In the genomic region with DNA sequence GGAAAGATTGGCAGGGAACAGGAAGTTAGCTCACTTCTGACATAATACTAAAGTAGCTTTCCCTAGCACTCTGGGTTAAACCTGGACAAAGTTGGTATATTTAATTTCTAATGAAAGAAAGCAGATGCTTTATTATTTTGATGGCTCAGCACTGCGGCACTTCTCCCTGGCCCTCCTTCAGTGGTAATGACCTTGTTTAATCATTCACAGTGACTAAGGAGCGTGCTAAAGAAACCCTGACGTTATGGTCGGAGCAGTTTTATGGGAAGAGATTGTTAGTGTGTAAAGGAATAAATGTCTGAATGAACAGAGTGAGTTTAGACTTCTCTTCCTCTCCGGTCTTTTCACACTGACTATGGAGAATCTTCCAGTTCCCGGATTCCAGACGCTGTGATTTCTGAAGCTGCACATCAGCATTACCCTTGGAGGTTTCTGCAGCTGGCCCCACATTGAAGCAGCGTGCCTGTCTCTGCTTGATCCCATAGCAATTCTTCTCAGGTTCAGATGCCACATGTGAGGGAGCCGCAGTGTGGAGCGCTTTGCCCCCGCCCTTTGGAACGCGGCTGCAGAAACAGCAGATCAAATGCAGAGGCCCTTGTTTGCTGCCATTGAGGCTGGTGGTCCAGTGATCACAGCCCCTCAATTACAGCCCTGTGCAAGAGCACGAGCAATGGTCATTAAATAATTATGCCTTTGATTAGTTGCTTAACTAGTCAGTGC, we compare ENCODE assay signal across 12 mouse cellular contexts.
DNase-seq lines count a peak whose midpoint lies in the region; ATAC-seq lines count a peak whose summit lies in the region.
"Had no signal": no experiment of that assay in that cellular context is flagged by ENCODE, and none has a peak within 500 bp of the region (broad histone marks: within the 10 kb centered on the region; RNA-seq: fewer than 3 reads in every experiment).

No protein-coding gene starts in this region.

- H3K27me3 ChIP-seq in hindbrain, embryonic 11.5 days (ENCODE audit: control insufficient read depth, insufficient read depth, low read length), result no peaks in the 10 kb centered on the region
- no peaks in the 10 kb centered on the region for H3K27me3 ChIP-seq in kidney, embryonic 15.5 days
- no peaks in the 10 kb centered on the region for H3K27me3 ChIP-seq in midbrain, embryonic 15.5 days (replicated peaks)

- no peak overlapping the region for H3K27ac ChIP-seq in hindbrain, embryonic 11.5 days (ENCODE audit: low read depth, low read length)
- H3K27ac ChIP-seq in kidney, embryonic 15.5 days, result peak overlapping the region; percentile 60; the same call in 1 of the 2 replicates
- peak overlapping the region; percentile 13; the same call in 1 of the 2 replicates for H3K27ac ChIP-seq in midbrain, embryonic 15.5 days
- H3K27ac ChIP-seq: gastrocnemius, adult 2 months had no signal

- no peaks in the 10 kb centered on the region for H3K36me3 ChIP-seq in hindbrain, embryonic 11.5 days (ENCODE audit: control insufficient read depth, insufficient read depth, low read length)
- no peaks in the 10 kb centered on the region for H3K36me3 ChIP-seq in kidney, embryonic 15.5 days
- H3K36me3 ChIP-seq in midbrain, embryonic 15.5 days (replicated peaks), result no peaks in the 10 kb centered on the region

- no peaks in the 10 kb centered on the region for H3K9me3 ChIP-seq in hindbrain, embryonic 11.5 days (ENCODE audit: control insufficient read depth, low read length)
- no peaks in the 10 kb centered on the region for H3K9me3 ChIP-seq in kidney, embryonic 15.5 days (replicated peaks)
- H3K9me3 ChIP-seq in midbrain, embryonic 15.5 days, result no peaks in the 10 kb centered on the region

- H3K4me1 ChIP-seq in hindbrain, embryonic 11.5 days (replicated peaks; ENCODE audit: control insufficient read depth, insufficient read depth, low read length), result no peaks in the 10 kb centered on the region
- peaks cover 16% of the 10 kb centered on the region for H3K4me1 ChIP-seq in kidney, embryonic 15.5 days
- H3K4me1 ChIP-seq in midbrain, embryonic 15.5 days, result peaks cover 11% of the 10 kb centered on the region; the same call in 1 of the 2 replicates

- intact Hi-C loops in left cerebral cortex, postnatal 4 days (cut with DNase I), result no loop called here

- whole genome bisulfite sequencing in hindbrain, embryonic 11.5 days, result 53% methylated on average over 14 of the region's 14 CpGs
- WGBS in kidney, embryonic 15.5 days, result 15% methylated on average over 14 of the region's 14 CpGs
- 43% methylated on average over 14 of the region's 14 CpGs for WGBS in midbrain, embryonic 15.5 days

- no peak for ATAC-seq in hindbrain, embryonic 11.5 days (ENCODE audit: low FRiP score)
- ATAC-seq in kidney, embryonic 15.5 days (replicated peaks; ENCODE audit: low FRiP score), result peak; percentile 66
- ATAC-seq in midbrain, embryonic 15.5 days (replicated peaks), result no peak

- no peak overlapping the region for H3K4me2 ChIP-seq in hindbrain, embryonic 11.5 days (replicated peaks; ENCODE audit: low read depth, low read length)
- peak overlapping the region; percentile 25; the same call in 1 of the 2 replicates for H3K4me2 ChIP-seq in kidney, embryonic 15.5 days
- no peak overlapping the region for H3K4me2 ChIP-seq in midbrain, embryonic 15.5 days

- DNase-seq in embryo, embryonic 11 days, result peak; percentile 70
- peak; percentile 42 for DNase-seq in hindbrain, embryonic 11.5 days (ENCODE audit: low spot score)
- DNase-seq in left cerebral cortex, postnatal 4 days, result no peak
- DNase-seq in layer of hippocampus, adult 9-10 months (ENCODE audit: low spot score), result no peak
- DNase-seq in layer of hippocampus, postnatal 36 days, result no peak
- no peak for DNase-seq in frontal cortex, postnatal 36 days (ENCODE audit: low spot score in 2 of 2)
- DNase-seq: adrenal gland, adult 8-10 months; cerebellum, postnatal 14 days; gastrocnemius, adult 2 months; lung, postnatal 4 days had no signal

- no peak overlapping the region for H3K9ac ChIP-seq in hindbrain, embryonic 11.5 days (ENCODE audit: low read depth, low read length)
- H3K9ac ChIP-seq in kidney, embryonic 15.5 days, result no peak overlapping the region
- H3K9ac ChIP-seq in midbrain, embryonic 15.5 days, result no peak overlapping the region

- H3K4me3 ChIP-seq in hindbrain, embryonic 11.5 days (ENCODE audit: low read depth, low read length), result no peak overlapping the region
- no peak overlapping the region for H3K4me3 ChIP-seq in kidney, embryonic 15.5 days (replicated peaks)
- H3K4me3 ChIP-seq in midbrain, embryonic 15.5 days, result no peak overlapping the region
- H3K4me3 ChIP-seq: gastrocnemius, adult 2 months had no signal

Comparison
In these comparisons a context has a peak if more than half of its experiments do, and no peak if none do; other contexts are left out.
1. DNase-seq: peak in embryo, embryonic 11 days (single experiment) and hindbrain, embryonic 11.5 days (single experiment); none in left cerebral cortex, postnatal 4 days (single experiment), layer of hippocampus, adult 9-10 months (single experiment), layer of hippocampus, postnatal 36 days (0 of 2) and frontal cortex, postnatal 36 days (0 of 2).